Mouse (Mus musculus) kidney, adult 2 months (tissue): ENCODE measurements around the gene Ddit4. TPM values are rescaled to one million over a fixed set of nuclear protein-coding genes. Genes with fewer than 3 reads are reported as not detected.
A peak's percentile ranks its signal among the peaks of the same experiment; 100 is the strongest.

ENCODE experiments used
- DNase-seq: peaks from one replicate; pipeline ENCODE4 v3.0.0; 2021
- H3K27ac ChIP-seq: fragments of 200-500 bp; 2 replicates; pipeline ENCODE4 v1.5.1; 2012; ENCODE audit warnings: low read depth, low read length, control low read depth, inconsistent platforms; ENCODE audit not compliant: insufficient read depth
- H3K27me3 ChIP-seq: fragments of 200-500 bp; replicated peaks from 2 replicates; pipeline ENCODE4 v1.6.1; 2012; ENCODE audit warnings: mild to moderate bottlenecking, moderate library complexity, low read length, inconsistent platforms; ENCODE audit not compliant: control insufficient read depth, insufficient read depth
- H3K36me3 ChIP-seq: fragments of 200-500 bp; 2 replicates; pipeline ENCODE4 v1.6.1; 2012; ENCODE audit warnings: mild to moderate bottlenecking, moderate library complexity, low read length, inconsistent platforms; ENCODE audit not compliant: control insufficient read depth, insufficient read depth
- H3K4me1 ChIP-seq: fragments of 200-500 bp; 2 replicates; pipeline ENCODE4 v1.6.1; 2011; ENCODE audit warnings: low read length; ENCODE audit not compliant: control insufficient read depth, insufficient read depth
- H3K4me3 ChIP-seq: fragments of 200-500 bp; 2 replicates; pipeline ENCODE4 v1.5.1; 2011; ENCODE audit warnings: mild to moderate bottlenecking, low read depth, low read length, control low read depth; ENCODE audit not compliant: insufficient read depth
- CTCF ChIP-seq: fragments of 200-500 bp; conservative IDR thresholded peaks from 2 replicates; pipeline ENCODE4 v1.5.1; 2011; ENCODE audit warnings: low read depth, mild to moderate bottlenecking, control low read depth, low read length, moderate library complexity, mixed read lengths; ENCODE audit not compliant: insufficient read depth, insufficient read length
- POLR2A ChIP-seq: fragments of 200-500 bp; IDR thresholded peaks from one replicate; pipeline ENCODE4 v1.6.1; 2011; ENCODE audit warnings: low read depth, low read length, control low read depth
- WGBS: fragments of 180-500 bp; shearing (Covaris S2); methylation state at CpG from one replicate; pipeline ENCODE4 v1.1.7; 2018; 5-methylcytosine and 5-hydroxymethylcytosine counted together
- polyA plus RNA-seq: library from polyadenylated mRNA; depleted of rRNA; stranded (reverse); fragments of >200 nt; gene quantifications from 2 replicates; pipeline ENCODE4 v1.2.3, GENCODE M21; 2012

Gene Ddit4
- polyA plus RNA-seq, 1 experiment, result 21.6 TPM

DNA sequence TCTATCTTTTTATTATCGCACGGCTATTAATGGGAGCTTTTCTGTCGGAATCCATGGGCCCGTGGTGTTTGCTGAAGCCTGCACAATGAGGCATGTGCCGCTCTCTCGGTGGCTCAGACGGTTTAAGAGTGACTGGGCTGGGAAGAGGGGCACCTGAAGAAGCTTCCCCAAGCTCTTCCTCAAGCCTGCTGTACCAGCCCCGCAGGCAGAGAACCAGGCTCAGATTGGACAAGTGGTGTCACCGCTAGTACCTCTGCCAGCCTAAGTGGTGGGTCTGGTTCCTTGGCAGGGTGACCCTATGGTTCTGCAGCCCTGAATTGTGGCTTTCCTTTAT, 13.7 kb upstream of the Ddit4 start:
- H3K27me3 ChIP-seq, result no peaks in the 10 kb centered on the region
- DNase-seq, result no peak
- TF ChIP-seq POLR2A, result no peak
- TF ChIP-seq CTCF, result no peak
- H3K27ac ChIP-seq, result no peak overlapping the region
- H3K36me3 ChIP-seq, result no peaks in the 10 kb centered on the region
- WGBS, result 63% methylated on average over 9 of the region's 9 CpGs
- H3K4me3 ChIP-seq, result no peak overlapping the region
- peaks cover 3% of the 10 kb centered on the region; the same call in 1 of the 2 replicates for H3K4me1 ChIP-seq

DNA sequence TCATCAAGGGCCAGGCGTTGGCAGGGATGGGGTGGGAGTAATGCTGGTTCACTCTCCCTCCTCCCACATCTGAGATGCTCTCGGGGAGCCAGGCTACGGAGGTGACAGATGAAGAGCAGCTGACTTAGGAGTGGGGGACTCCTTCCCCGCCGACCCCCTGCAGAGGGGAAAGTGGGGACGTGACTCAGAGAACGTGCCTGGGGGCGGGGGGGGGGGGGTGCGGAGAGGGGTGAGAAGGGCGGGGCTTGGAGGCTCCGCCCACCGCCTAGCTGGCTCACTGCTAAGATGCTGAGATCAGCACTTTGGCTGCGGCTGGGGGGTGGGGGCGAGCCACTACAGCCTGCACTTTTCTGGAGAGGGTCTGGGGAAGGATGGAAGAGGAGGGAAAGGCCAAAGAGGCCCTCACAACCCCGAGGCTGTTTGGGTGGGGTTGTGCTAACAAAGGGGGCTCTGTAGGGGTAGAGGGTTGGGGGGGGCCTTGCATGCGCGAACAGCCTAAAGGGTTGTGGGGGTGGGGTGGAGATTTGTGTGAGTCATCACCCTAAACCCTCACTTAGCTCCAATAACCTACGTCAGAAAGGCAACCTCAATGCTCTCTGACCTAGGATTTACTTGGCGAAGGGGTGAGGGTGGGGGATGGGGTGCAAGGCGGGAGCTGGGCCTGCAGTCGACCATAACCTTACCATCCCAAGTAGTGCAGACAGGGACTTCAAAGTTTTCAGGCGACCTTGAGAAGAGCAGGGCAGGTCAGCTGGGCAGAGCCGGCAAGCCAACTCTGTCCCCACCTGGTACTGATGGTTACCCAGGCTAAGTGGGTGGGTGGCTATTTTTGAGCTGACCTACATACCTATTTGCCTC, 13.1 kb upstream of the Ddit4 start:
- Histone ChIP-seq H3K27ac (no peak overlapping the region), H3K4me1 (peaks cover 3% of the 10 kb centered on the region; the same call in 1 of the 2 replicates), H3K4me3 (no peak overlapping the region), H3K36me3 (no peaks in the 10 kb centered on the region), H3K27me3 (no peaks in the 10 kb centered on the region)
- 23% methylated on average over 23 of the region's 23 CpGs for whole genome bisulfite sequencing
- no peak for DNase-seq
- no peak for TF ChIP-seq POLR2A

DNA sequence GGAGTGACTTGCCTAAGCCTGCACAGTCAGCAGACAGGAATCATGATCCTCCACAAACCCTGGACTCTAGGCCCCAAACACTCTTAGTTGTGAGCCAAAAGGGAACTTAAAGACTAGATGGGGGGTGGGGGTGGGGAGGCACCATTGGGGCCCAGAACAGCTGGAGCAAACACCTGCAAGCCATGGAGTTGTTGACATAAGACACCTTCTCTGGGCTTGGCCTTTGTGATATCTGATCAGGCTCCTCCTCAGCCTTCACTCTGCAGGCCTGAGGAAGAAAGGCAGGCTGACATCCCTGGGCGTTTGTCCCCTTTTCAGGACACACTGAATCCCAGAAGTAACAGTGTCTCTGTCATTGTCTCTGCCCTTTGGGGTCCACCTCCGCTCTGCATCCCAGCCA, 12.0 kb upstream of the Ddit4 start:
- Histone ChIP-seq H3K4me1 (no peaks in the 10 kb centered on the region), H3K27me3 (no peaks in the 10 kb centered on the region), H3K27ac (no peak overlapping the region), H3K4me3 (no peak overlapping the region), H3K36me3 (no peaks in the 10 kb centered on the region)
- 90% methylated on average over 2 of the region's 2 CpGs for whole genome bisulfite sequencing
- DNase-seq, result no peak
- TF ChIP-seq CTCF (no peak), POLR2A (no peak)

DNA sequence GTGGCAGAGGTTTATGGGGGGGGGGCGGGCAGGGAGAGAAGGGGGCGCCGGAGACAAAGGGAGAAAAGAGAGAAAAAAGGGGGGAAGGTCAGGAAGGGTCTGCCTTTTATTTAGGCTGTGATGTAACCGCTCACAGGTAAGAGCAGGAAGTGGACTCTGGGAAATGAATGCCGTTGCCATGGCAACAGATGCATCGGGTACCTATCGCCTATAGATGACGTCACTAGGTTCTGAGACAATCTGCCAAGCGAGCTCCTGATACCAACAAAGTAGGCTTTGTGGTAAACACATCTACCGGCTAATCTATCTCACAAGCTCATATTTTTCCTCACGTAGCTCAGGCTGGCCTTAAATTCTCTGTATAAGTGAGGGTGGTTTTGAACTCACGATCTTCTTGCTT, 7.9 kb upstream of the Ddit4 start:
- H3K4me3 ChIP-seq, result no peak overlapping the region
- 87% methylated on average over 11 of the region's 12 CpGs for WGBS

DNA sequence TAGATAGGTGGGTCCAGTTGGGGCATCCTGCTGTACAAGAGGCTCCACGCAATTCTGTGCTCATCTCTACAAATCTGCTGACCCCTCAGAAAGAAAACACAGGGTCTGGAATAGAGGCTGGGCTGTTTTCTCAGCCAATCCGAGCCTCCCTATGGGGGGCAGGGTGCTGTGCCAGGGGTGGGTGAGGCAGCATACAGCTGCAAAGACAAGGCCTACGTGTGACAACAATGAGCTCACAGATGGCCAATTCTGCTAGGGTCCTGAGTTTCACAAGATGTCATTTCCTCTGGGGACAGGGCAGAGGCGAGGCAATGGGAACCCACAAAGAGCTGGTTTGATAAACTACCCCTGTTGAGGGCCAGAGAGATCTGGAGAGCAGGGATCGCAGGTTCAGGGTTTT, 6.8 kb upstream of the Ddit4 start:
- Histone ChIP-seq H3K4me1 (no peaks in the 10 kb centered on the region), H3K36me3 (no peaks in the 10 kb centered on the region), H3K4me3 (no peak overlapping the region), H3K27ac (no peak overlapping the region), H3K27me3 (no peaks in the 10 kb centered on the region; the same call in 1 of the 2 replicates)
- 79% methylated on average over 5 of the region's 5 CpGs for WGBS
- TF ChIP-seq CTCF, result no peak
- no peak for DNase-seq

More for the DNA sequence above, 7.9 kb upstream of the Ddit4 start:
- no peak for TF ChIP-seq CTCF
- no peak for TF ChIP-seq POLR2A
- H3K27ac ChIP-seq, result no peak overlapping the region
- no peak for DNase-seq
- no peaks in the 10 kb centered on the region; the same call in 1 of the 2 replicates for H3K27me3 ChIP-seq
- H3K36me3 ChIP-seq, result no peaks in the 10 kb centered on the region
- H3K4me1 ChIP-seq, result no peaks in the 10 kb centered on the region

- DNase-seq, result peak; percentile 32
- H3K36me3 ChIP-seq, result no peaks in the 10 kb centered on the region
- H3K4me1 ChIP-seq, result peaks cover 4% of the 10 kb centered on the region; the same call in 1 of the 2 replicates
- no peak overlapping the region for H3K27ac ChIP-seq
- 43% methylated on average over 25 of the region's 25 CpGs for WGBS
- H3K27me3 ChIP-seq, result no peaks in the 10 kb centered on the region; the same call in 1 of the 2 replicates
- no peak overlapping the region for H3K4me3 ChIP-seq
- TF ChIP-seq CTCF, result no peak
- no peak for TF ChIP-seq POLR2A
Observed at GRCm38 (mm10) chr10:59957171-59958149, 5.8 kb upstream of the Ddit4 start.

DNA sequence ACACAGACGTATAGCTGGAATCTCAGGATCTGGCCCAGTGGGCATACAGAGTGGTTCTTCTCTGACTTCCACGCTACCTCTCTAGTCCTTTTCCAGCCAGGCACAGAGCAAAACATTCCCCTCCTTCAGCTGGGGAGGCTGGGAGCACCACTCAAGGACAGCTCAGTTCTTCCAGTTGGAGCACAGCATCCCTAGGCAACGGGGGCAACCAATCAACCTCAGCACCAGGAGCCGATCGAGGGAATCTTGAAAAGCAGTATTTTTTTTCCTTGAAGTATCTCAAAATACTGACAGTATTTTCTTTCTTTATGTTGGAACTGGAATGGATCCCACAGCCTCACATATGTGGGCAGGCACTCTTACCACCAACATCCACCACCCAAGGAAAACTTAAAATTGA, 5.0 kb upstream of the Ddit4 start:
- no peaks in the 10 kb centered on the region; the same call in 1 of the 2 replicates for H3K27me3 ChIP-seq
- no peak for DNase-seq
- TF ChIP-seq CTCF (no peak), POLR2A (no peak)
- no peak overlapping the region for H3K4me3 ChIP-seq
- peaks cover 8% of the 10 kb centered on the region; the same call in 1 of the 2 replicates for H3K4me1 ChIP-seq
- H3K27ac ChIP-seq, result no peak overlapping the region
- 79% methylated on average over 5 of the region's 5 CpGs for WGBS
- H3K36me3 ChIP-seq, result no peaks in the 10 kb centered on the region
